Mouse (Mus musculus) testis, adult 2 months (tissue): ENCODE measurements around the gene Igll1.

Experiments used
- CTCF ChIP-seq: fragments of 200-500 bp; IDR thresholded peaks from 2 replicates; pipeline ENCODE4 v1.5.1; 2012; ENCODE audit warnings: low read depth, mild to moderate bottlenecking, inconsistent platforms, low read length, moderate library complexity; ENCODE audit not compliant: control insufficient read depth, insufficient read depth, insufficient replicate concordance
- POLR2A ChIP-seq: fragments of 200-500 bp; IDR thresholded peaks from 2 replicates; pipeline ENCODE4 v1.6.1; 2012; ENCODE audit warnings: low read depth, mild to moderate bottlenecking, inconsistent platforms, low read length, moderate library complexity; ENCODE audit not compliant: control insufficient read depth

- TF ChIP-seq CTCF (peak; percentile 79; the same call in 1 of the 2 replicates), POLR2A (no peak)
These were observed 48.1 kb upstream of the Igll1 start for GRCm38 (mm10) chr16:16911641-16912597.
